Mouse (Mus musculus) embryonic facial prominence, embryonic 11.5 days (tissue): Measurements from ENCODE around the gene B4galt5. TPM values are rescaled to one million over a fixed set of nuclear protein-coding genes. Genes with fewer than 3 reads are reported as not detected.
"Not testable (repeated sequence)": the region's sequence is repeated elsewhere in the genome, so short reads cannot be mapped to it uniquely, and the experiment has no call there.

Experiments used
- ATAC-seq: fragments of 200-750 bp; cut with Nextera tagmentation; replicated peaks from 2 replicates; pipeline ENCODE4 v1.8.0; 2017; ENCODE audit warnings: low read depth; ENCODE audit not compliant: insufficient number of reproducible peaks, low FRiP score, low TSS enrichment
- DNase-seq: peaks from one replicate; pipeline ENCODE4 v3.0.0-alpha.2; 2015; ENCODE audit warnings: low spot score
- H3K27ac ChIP-seq: fragments of 300-500 bp; sonication (generic); replicated peaks from 2 replicates; pipeline ENCODE4 v1.5.1; 2014; ENCODE audit warnings: mild to moderate bottlenecking, low read depth, low read length, control low read depth
- H3K27me3 ChIP-seq: fragments of 300-500 bp; sonication (generic); 2 replicates; pipeline ENCODE4 v1.6.1; 2014; ENCODE audit warnings: mild to moderate bottlenecking, low read length, moderate library complexity, mixed read lengths; ENCODE audit not compliant: control insufficient read depth, insufficient read depth
- H3K36me3 ChIP-seq: fragments of 300-500 bp; sonication (generic); replicated peaks from 2 replicates; pipeline ENCODE4 v1.6.1; 2014; ENCODE audit warnings: low read depth, mild to moderate bottlenecking, low read length, moderate library complexity, mixed read lengths; ENCODE audit not compliant: control insufficient read depth, insufficient read depth
- H3K4me1 ChIP-seq: fragments of 300-500 bp; sonication (generic); 2 replicates; pipeline ENCODE4 v1.6.1; 2014; ENCODE audit warnings: low read length, mixed read lengths; ENCODE audit not compliant: control insufficient read depth, insufficient read depth
- H3K4me2 ChIP-seq: fragments of 300-500 bp; sonication (generic); 2 replicates; pipeline ENCODE4 v1.6.1; 2014; ENCODE audit warnings: low read depth, mild to moderate bottlenecking, control low read depth, low read length, moderate library complexity
- H3K4me3 ChIP-seq: fragments of 300-500 bp; sonication (generic); 2 replicates; pipeline ENCODE4 v1.5.1; 2014; ENCODE audit warnings: low read depth, low read length, control low read depth
- H3K9ac ChIP-seq: fragments of 300-500 bp; sonication (generic); replicated peaks from 2 replicates; pipeline ENCODE4 v1.6.1; 2014; ENCODE audit warnings: mild to moderate bottlenecking, control low read depth, low read length
- H3K9me3 ChIP-seq: fragments of 300-500 bp; sonication (generic); replicated peaks from 2 replicates; pipeline ENCODE4 v1.6.1; 2016; ENCODE audit warnings: mild to moderate bottlenecking, low read length, inconsistent platforms, mixed read lengths; ENCODE audit not compliant: control insufficient read depth
- WGBS: fragments of 180-500 bp; shearing (Covaris S2); extraction: QIAGEN DNeasy Blood & Tissue Kit; methylation state at CpG from one replicate; pipeline ENCODE4 v1.1.7; 2014; 5-methylcytosine and 5-hydroxymethylcytosine counted together
- polyA plus RNA-seq: library from polyadenylated mRNA; unstranded; fragments of >200 nt; fragmentation: Nextera tagmentation; extraction: Ambion mirVana; gene quantifications from 2 replicates; pipeline ENCODE4 v1.2.1, GENCODE M21; 2014

Gene B4galt5
- 16.8 and 17.0 TPM in 2 replicates for polyA plus RNA-seq

- no peaks in the 10 kb centered on the region for H3K9me3 ChIP-seq
- peak within 1 kb of the TSS; percentile 85 for H3K4me3 ChIP-seq
- no peaks in the 10 kb centered on the region for H3K4me1 ChIP-seq
- no peaks in the 10 kb centered on the region for H3K36me3 ChIP-seq
- DNase-seq (peak; percentile 56), ATAC-seq (peak; percentile 11)
- peak within 1 kb of the TSS; percentile 85 for H3K9ac ChIP-seq
- under 1% methylated on average over 76 of the region's 111 CpGs for WGBS
- no peaks in the 10 kb centered on the region for H3K27me3 ChIP-seq
- H3K27ac ChIP-seq = peak within 1 kb of the TSS; percentile 63
- peak within 1 kb of the TSS; percentile 92 for H3K4me2 ChIP-seq
Measured at GRCm38 (mm10) chr2:167348376-167349282, at the start of gene B4galt5. Gene B4galt5 (minus strand): TSS chr2:167349183.

- DNase-seq, H3K27ac ChIP-seq, H3K4me1 ChIP-seq, H3K4me3 ChIP-seq, H3K4me2 ChIP-seq, H3K9me3 ChIP-seq, ATAC-seq, H3K27me3 ChIP-seq, H3K36me3 ChIP-seq, H3K9ac ChIP-seq: not testable (repeated sequence)
- WGBS = 96% methylated on average over 9 of the region's 9 CpGs
Measured at GRCm38 (mm10) chr2:167396420-167396819, 47.4 kb upstream of the B4galt5 start.

GRCm38 (mm10) chr2:167394426-167394825 is 45.4 kb upstream of the B4galt5 start:
- Histone ChIP-seq H3K27me3 (no peaks in the 10 kb centered on the region), H3K9me3 (no peaks in the 10 kb centered on the region), H3K4me3 (no peak overlapping the region), H3K4me1 (no peaks in the 10 kb centered on the region), H3K4me2 (no peak overlapping the region), H3K36me3 (no peaks in the 10 kb centered on the region), H3K27ac (no peak overlapping the region), H3K9ac (no peak overlapping the region)
- DNase-seq (no peak), ATAC-seq (no peak)
- 83% methylated on average over 7 of the region's 7 CpGs for WGBS

- DNase-seq = no peak
- H3K27ac ChIP-seq = no peak overlapping the region
- H3K9me3 ChIP-seq = no peaks in the 10 kb centered on the region
- no peak overlapping the region for H3K9ac ChIP-seq
- 79% methylated on average over 6 of the region's 6 CpGs for WGBS
- no peak for ATAC-seq
- no peak overlapping the region for H3K4me3 ChIP-seq
- H3K36me3 ChIP-seq = no peaks in the 10 kb centered on the region
- H3K4me1 ChIP-seq = no peaks in the 10 kb centered on the region
- no peaks in the 10 kb centered on the region for H3K27me3 ChIP-seq
- no peak overlapping the region for H3K4me2 ChIP-seq
Measured at GRCm38 (mm10) chr2:167386998-167387397, 38.0 kb upstream of the B4galt5 start.

GRCm38 (mm10) chr2:167386456-167386855 is 37.5 kb upstream of the B4galt5 start:
- DNase-seq (no peak), ATAC-seq (no peak)
- 83% methylated on average over 4 of the region's 4 CpGs for WGBS
- Histone ChIP-seq H3K9me3 (no peaks in the 10 kb centered on the region), H3K9ac (no peak overlapping the region), H3K36me3 (no peaks in the 10 kb centered on the region), H3K27ac (no peak overlapping the region), H3K4me3 (no peak overlapping the region), H3K4me2 (no peak overlapping the region; the same call in 1 of the 2 replicates), H3K27me3 (no peaks in the 10 kb centered on the region), H3K4me1 (no peaks in the 10 kb centered on the region)

- Histone ChIP-seq H3K27me3 (no peaks in the 10 kb centered on the region), H3K4me1 (no peaks in the 10 kb centered on the region), H3K9ac (no peak overlapping the region), H3K4me2 (no peak overlapping the region), H3K27ac (no peak overlapping the region), H3K36me3 (no peaks in the 10 kb centered on the region), H3K9me3 (no peaks in the 10 kb centered on the region), H3K4me3 (no peak overlapping the region)
- DNase-seq = no peak
- no peak for ATAC-seq
- 87% methylated on average over 13 of the region's 13 CpGs for WGBS
Measured at GRCm38 (mm10) chr2:167383666-167384083, 34.7 kb upstream of the B4galt5 start.

GRCm38 (mm10) chr2:167382389-167382788 is 33.4 kb upstream of the B4galt5 start:
- no peak for ATAC-seq
- Histone ChIP-seq H3K9ac (no peak overlapping the region), H3K4me3 (no peak overlapping the region), H3K4me1 (no peaks in the 10 kb centered on the region), H3K27ac (no peak overlapping the region), H3K4me2 (no peak overlapping the region), H3K27me3 (no peaks in the 10 kb centered on the region), H3K36me3 (no peaks in the 10 kb centered on the region), H3K9me3 (no peaks in the 10 kb centered on the region)
- DNase-seq = no peak
- WGBS = 90% methylated on average over 7 of the region's 7 CpGs

GRCm38 (mm10) chr2:167381596-167381995 is 32.6 kb upstream of the B4galt5 start:
- Histone ChIP-seq H3K4me2 (no peak overlapping the region), H3K36me3 (no peaks in the 10 kb centered on the region), H3K9me3 (no peaks in the 10 kb centered on the region), H3K4me1 (no peaks in the 10 kb centered on the region), H3K27ac (no peak overlapping the region), H3K9ac (no peak overlapping the region), H3K27me3 (no peaks in the 10 kb centered on the region), H3K4me3 (no peak overlapping the region)
- 78% methylated on average over 7 of the region's 7 CpGs for WGBS
- DNase-seq (no peak), ATAC-seq (no peak)
